Mouse (Mus musculus) MEL (cell line): Measurements from ENCODE around the gene Cav3. TPM values are rescaled to one million over a fixed set of nuclear protein-coding genes. Genes with fewer than 3 reads are reported as not detected.

Experiments used
- DNase-seq: peaks from one replicate; pipeline ENCODE4 v3.0.0; 2011; ENCODE audit warnings: low read depth, low spot score
- H3K27ac ChIP-seq: 2 replicates; pipeline ENCODE4 v1.5.1; 2012; ENCODE audit warnings: low read depth, mild to moderate bottlenecking, control low read depth, low read length, moderate library complexity; ENCODE audit not compliant: control insufficient read depth
- H3K27me3 ChIP-seq, 2 experiments: fragments of 150-350 bp in 1 of 2; sonication (generic) in 1 of 2; 2 replicates each; pipeline ENCODE4 v1.6.1; 2012; ENCODE audit warnings: low read length in 2 of 2, mild to moderate bottlenecking in 2 of 2, improper control_type of control experiment in 1 of 2, moderate library complexity in 1 of 2; ENCODE audit not compliant: insufficient read depth in 2 of 2, control insufficient read depth in 1 of 2
- H3K36me3 ChIP-seq, 2 experiments: 2 replicates each; pipeline ENCODE4 v1.6.1; 2012 to 2014; ENCODE audit warnings: low read length in 2 of 2, improper control_type of control experiment in 1 of 2, inconsistent platforms in 1 of 2, mild to moderate bottlenecking in 1 of 2; ENCODE audit not compliant: insufficient read depth in 2 of 2, control insufficient read depth in 1 of 2
- H3K4me1 ChIP-seq, 2 experiments: fragments of 150-350 bp in 1 of 2; sonication (generic) in 1 of 2; 2 replicates each; pipeline ENCODE4 v1.6.1; 2012; ENCODE audit warnings: low read length in 2 of 2, improper control_type of control experiment in 1 of 2, mild to moderate bottlenecking in 1 of 2; ENCODE audit not compliant: insufficient read depth in 2 of 2, control insufficient read depth in 1 of 2
- H3K4me3 ChIP-seq, 2 experiments: fragments of 150-350 bp in 1 of 2; sonication (generic) in 1 of 2; 2 replicates each; pipeline ENCODE4 v1.5.1; 2012; ENCODE audit warnings: low read depth in 2 of 2, low read length in 2 of 2, mild to moderate bottlenecking in 2 of 2, moderate library complexity in 2 of 2, control low read depth in 1 of 2, improper control_type of control experiment in 1 of 2; ENCODE audit not compliant: control insufficient read depth in 1 of 2, insufficient read depth in 1 of 2
- H3K79me2 ChIP-seq: 2 replicates; pipeline ENCODE4 v1.6.1; 2012; ENCODE audit warnings: mild to moderate bottlenecking, low read length, moderate library complexity; ENCODE audit not compliant: control insufficient read depth, poor library complexity, insufficient read depth
- H3K9ac ChIP-seq: 2 replicates; pipeline ENCODE4 v1.6.1; 2012; ENCODE audit warnings: low read depth, mild to moderate bottlenecking, control low read depth, low read length, moderate library complexity; ENCODE audit not compliant: control insufficient read depth, poor library complexity, severe bottlenecking
- H3K9me3 ChIP-seq: fragments of 150-350 bp; sonication (generic); replicated peaks from 2 replicates; pipeline ENCODE4 v1.6.1; 2012; ENCODE audit warnings: mild to moderate bottlenecking, low read length, improper control_type of control experiment, moderate library complexity; ENCODE audit not compliant: insufficient read depth
- BHLHE40 ChIP-seq: IDR thresholded peaks from 2 replicates; pipeline ENCODE4 v1.6.1; 2012; ENCODE audit warnings: low read depth, mild to moderate bottlenecking, inconsistent platforms, low read length, improper control_type of control experiment, borderline replicate concordance
- CHD2 ChIP-seq: IDR thresholded peaks from 2 replicates; pipeline ENCODE4 v1.6.1; 2011; ENCODE audit warnings: low read length, improper control_type of control experiment
- CTCF ChIP-seq, 3 experiments: IDR thresholded peaks in 2 of 3; conservative IDR thresholded peaks in 1 of 3; 2 replicates each; pipeline ENCODE4 v1.5.1; 2011 to 2012; ENCODE audit warnings: low read length in 3 of 3, low read depth in 2 of 3, mild to moderate bottlenecking in 2 of 3, improper control_type of control experiment in 1 of 3, inconsistent platforms in 1 of 3, mixed read lengths in 1 of 3, moderate library complexity in 1 of 3; ENCODE audit not compliant: control insufficient read depth in 1 of 3, insufficient read depth in 1 of 3, poor library complexity in 1 of 3, severe bottlenecking in 1 of 3
- E2F4 ChIP-seq: IDR thresholded peaks from 2 replicates; pipeline ENCODE4 v1.6.1; 2011; ENCODE audit warnings: low read depth, low read length, improper control_type of control experiment, borderline replicate concordance
- EP300 ChIP-seq, 2 experiments: IDR thresholded peaks; 2 replicates each; pipeline ENCODE4 v1.6.1; 2011; ENCODE audit warnings: improper control_type of control experiment in 2 of 2, low read length in 2 of 2, low read depth in 1 of 2, mild to moderate bottlenecking in 1 of 2
- ETS1 ChIP-seq: IDR thresholded peaks from 2 replicates; pipeline ENCODE4 v1.6.1; 2012; ENCODE audit warnings: low read depth, mild to moderate bottlenecking, inconsistent platforms, low read length, improper control_type of control experiment, moderate library complexity
- GABPA ChIP-seq: IDR thresholded peaks from 2 replicates; pipeline ENCODE4 v1.6.1; 2012; ENCODE audit warnings: low read depth, mild to moderate bottlenecking, inconsistent platforms, low read length, improper control_type of control experiment, moderate library complexity
- KAT2A ChIP-seq: conservative IDR thresholded peaks from 2 replicates; pipeline ENCODE4 v1.6.1; 2012; ENCODE audit warnings: low read depth, low read length, improper control_type of control experiment, inconsistent platforms
- MAX ChIP-seq: IDR thresholded peaks from 2 replicates; pipeline ENCODE4 v1.6.1; 2011; ENCODE audit warnings: low read length, improper control_type of control experiment
- MEF2A ChIP-seq: IDR thresholded peaks from 2 replicates; pipeline ENCODE4 v1.6.1; 2014; ENCODE audit warnings: low read depth, mild to moderate bottlenecking, inconsistent platforms, low read length, improper control_type of control experiment; ENCODE audit not compliant: poor library complexity, insufficient replicate concordance, severe bottlenecking; ENCODE audit errors: extremely low read depth
- MXI1 ChIP-seq: IDR thresholded peaks from 2 replicates; pipeline ENCODE4 v1.6.1; 2011; ENCODE audit warnings: mild to moderate bottlenecking, low read depth, low read length, improper control_type of control experiment
- POLR2A ChIP-seq, 2 experiments: IDR thresholded peaks; 2 replicates each; pipeline ENCODE4 v1.6.1; 2011 to 2012; ENCODE audit warnings: low read length in 2 of 2, mild to moderate bottlenecking in 2 of 2, control low read depth in 1 of 2, improper control_type of control experiment in 1 of 2, low read depth in 1 of 2, moderate library complexity in 1 of 2; ENCODE audit not compliant: control insufficient read depth in 1 of 2, insufficient read depth in 1 of 2, poor library complexity in 1 of 2
- POLR2AphosphoS2 ChIP-seq: IDR thresholded peaks from 2 replicates; pipeline ENCODE4 v1.6.1; 2011; ENCODE audit warnings: low read length, improper control_type of control experiment
- POLR2AphosphoS5 ChIP-seq: IDR thresholded peaks from 2 replicates; pipeline ENCODE4 v1.6.1; 2012; ENCODE audit warnings: low read depth, borderline replicate concordance, mild to moderate bottlenecking, inconsistent platforms, low read length, moderate library complexity, mixed read lengths
- RCOR1 ChIP-seq: IDR thresholded peaks from 2 replicates; pipeline ENCODE4 v1.6.1; 2012; ENCODE audit warnings: low read depth, mild to moderate bottlenecking, inconsistent platforms, low read length, improper control_type of control experiment
- SMC3 ChIP-seq: IDR thresholded peaks from 2 replicates; pipeline ENCODE4 v1.6.1; 2011; ENCODE audit warnings: low read depth, low read length, improper control_type of control experiment
- TAL1 ChIP-seq: IDR thresholded peaks from 2 replicates; pipeline ENCODE4 v1.6.1; 2012; ENCODE audit warnings: mild to moderate bottlenecking, inconsistent platforms, low read length, moderate library complexity, mixed read lengths
- TBP ChIP-seq: IDR thresholded peaks from 2 replicates; pipeline ENCODE4 v1.8.0; 2011; ENCODE audit warnings: low read depth, low read length, improper control_type of control experiment
- TCF12 ChIP-seq: IDR thresholded peaks from 2 replicates; pipeline ENCODE4 v1.6.1; 2014; ENCODE audit warnings: low read depth, mild to moderate bottlenecking, inconsistent platforms, low read length, improper control_type of control experiment, moderate library complexity
- USF1 ChIP-seq: IDR thresholded peaks from 2 replicates; pipeline ENCODE4 v1.6.1; 2014; ENCODE audit warnings: low read depth, mild to moderate bottlenecking, inconsistent platforms, low read length, improper control_type of control experiment, moderate library complexity
- USF2 ChIP-seq, 2 experiments: IDR thresholded peaks; 2 replicates each; pipeline ENCODE4 v1.6.1; 2011 to 2012; ENCODE audit warnings: improper control_type of control experiment in 2 of 2, low read length in 2 of 2, borderline replicate concordance in 1 of 2, inconsistent platforms in 1 of 2, low read depth in 1 of 2, mild to moderate bottlenecking in 1 of 2; ENCODE audit not compliant: insufficient read depth in 1 of 2
- ZC3H11A ChIP-seq: IDR thresholded peaks from 2 replicates; pipeline ENCODE4 v1.6.1; 2012; ENCODE audit warnings: low read depth, mild to moderate bottlenecking, inconsistent platforms, low read length, improper control_type of control experiment
- ZMIZ1 ChIP-seq: IDR thresholded peaks from 2 replicates; pipeline ENCODE4 v1.6.1; 2012; ENCODE audit warnings: low read depth, mild to moderate bottlenecking, inconsistent platforms, low read length, improper control_type of control experiment, moderate library complexity
- polyA plus RNA-seq, 2 experiments: library from polyadenylated mRNA; stranded (reverse) in 1 of 2; unstranded in 1 of 2; fragments of >175 nt in 1 of 2; fragments of >200 nt in 1 of 2; gene quantifications; 2 replicates each; pipeline versions ENCODE4 v1.2.1 to v1.2.4; 2012; ENCODE audit warnings: low replicate concordance in 2 of 2, low read depth in 1 of 2; ENCODE audit not compliant: insufficient read length in 2 of 2, insufficient read depth in 1 of 2, missing spikeins in 1 of 2
- total RNA-seq: library from RNA; depleted of rRNA; stranded (reverse); fragments of 300-350 nt; gene quantifications from 2 replicates; pipeline ENCODE4 v1.2.3, GENCODE M21; 2012; rRNA removed

Gene Cav3
- total RNA-seq (not detected in 2 replicates), polyA plus RNA-seq (not detected)

- Histone ChIP-seq H3K27ac (no peak within 1 kb of the TSS), H3K4me1 (no peaks in the 10 kb centered on the region), H3K27me3 (no peaks in the 10 kb centered on the region), H3K4me3 (no peak within 1 kb of the TSS), H3K36me3 (no peaks in the 10 kb centered on the region), H3K79me2 (no peaks in the 10 kb centered on the region)
- DNase-seq: no peak
- TF ChIP-seq POLR2AphosphoS5 (no peak), ZC3H11A (no peak), RCOR1 (no peak), CHD2 (no peak), POLR2A (IDR thresholded peaks at IDR 0.05; ENCODE audit: control insufficient read depth in 1 of 2, insufficient read depth in 1 of 2, low read depth in 1 of 2, low read length in 2 of 2, poor library complexity in 1 of 2) (no peak), GABPA (no peak), TCF12 (no peak), USF1 (no peak)
- TF ChIP-seq, all 39 proteins: peak for 0
- no peaks in the 10 kb centered on the region for H3K9me3 ChIP-seq
- H3K9ac ChIP-seq: no peak within 1 kb of the TSS
These were observed at the start of gene Cav3 for GRCm38 (mm10) chr6:112459341-112459749. Gene Cav3, plus strand, starts transcription at chr6:112459505.

GRCm38 (mm10) chr6:112419333-112419732 is 40.0 kb upstream of the Cav3 start:
- H3K27ac ChIP-seq: no peak overlapping the region
- H3K4me3 ChIP-seq: no peak overlapping the region
- H3K4me1 ChIP-seq: no peaks in the 10 kb centered on the region
- no peak overlapping the region for H3K9ac ChIP-seq
- no peaks in the 10 kb centered on the region for H3K27me3 ChIP-seq
- TF ChIP-seq E2F4 (no peak), POLR2AphosphoS5 (no peak), ZMIZ1 (no peak), MAX (no peak), MXI1 (no peak), ETS1 (no peak), GABPA (no peak), USF1 (no peak), USF2 (IDR thresholded peaks at IDR 0.05; ENCODE audit: borderline replicate concordance in 1 of 2, insufficient read depth in 1 of 2, low read depth in 1 of 2, low read length in 2 of 2) (no peak), TAL1 (no peak), TCF12 (no peak), SMC3 (no peak), EP300 (IDR thresholded peaks at IDR 0.05; ENCODE audit: low read depth in 1 of 2, low read length in 2 of 2) (no peak), BHLHE40 (no peak), KAT2A (no peak), MEF2A (no peak), CTCF (IDR thresholded peaks at IDR 0.05 in 2 of 3, conservative IDR thresholded peaks at IDR 0.05 in 1 of 3; ENCODE audit: control insufficient read depth in 1 of 3, insufficient read depth in 1 of 3, low read depth in 2 of 3, low read length in 3 of 3, poor library complexity in 1 of 3, severe bottlenecking in 1 of 3) (no peak), TBP (no peak), POLR2AphosphoS2 (no peak)
- no peaks in the 10 kb centered on the region for H3K9me3 ChIP-seq
- no peaks in the 10 kb centered on the region for H3K36me3 ChIP-seq
- no peak for DNase-seq
- no peaks in the 10 kb centered on the region for H3K79me2 ChIP-seq
